Mouse (Mus musculus) intestine, embryonic 16.5 days (tissue): ENCODE measurements around the gene Nr0b2. TPM values are rescaled to one million over a fixed set of nuclear protein-coding genes. Genes with fewer than 3 reads are reported as not detected.

ENCODE experiments used
- ATAC-seq: fragments of 200-750 bp; cut with Nextera tagmentation; 2 replicates; pipeline ENCODE4 v1.8.0; 2017; ENCODE audit warnings: moderate TSS enrichment, moderate library complexity
- H3K27ac ChIP-seq: fragments of 300-500 bp; sonication (generic); 2 replicates; pipeline ENCODE4 v1.5.1; 2014; ENCODE audit warnings: mild to moderate bottlenecking, low read length
- H3K27me3 ChIP-seq: fragments of 300-500 bp; sonication (generic); replicated peaks from 2 replicates; pipeline ENCODE4 v1.6.1; 2014; ENCODE audit warnings: low read length, control low read depth, mixed read lengths; ENCODE audit not compliant: control insufficient read depth, insufficient read depth
- H3K36me3 ChIP-seq: fragments of 300-500 bp; sonication (generic); 2 replicates; pipeline ENCODE4 v1.6.1; 2014; ENCODE audit warnings: low read length, control low read depth; ENCODE audit not compliant: control insufficient read depth, insufficient read depth
- H3K4me1 ChIP-seq: fragments of 300-500 bp; sonication (generic); 2 replicates; pipeline ENCODE4 v1.6.1; 2014; ENCODE audit warnings: low read length, control low read depth, mixed read lengths; ENCODE audit not compliant: control insufficient read depth, insufficient read depth
- H3K4me2 ChIP-seq: fragments of 300-500 bp; sonication (generic); 2 replicates; pipeline ENCODE4 v1.6.1; 2014; ENCODE audit warnings: low read depth, low read length, control low read depth
- H3K4me3 ChIP-seq: fragments of 300-500 bp; sonication (generic); 2 replicates; pipeline ENCODE4 v1.5.1; 2014; ENCODE audit warnings: mild to moderate bottlenecking, low read length
- H3K9ac ChIP-seq: fragments of 300-500 bp; sonication (generic); 2 replicates; pipeline ENCODE4 v1.6.1; 2014; ENCODE audit warnings: low read depth, low read length
- H3K9me3 ChIP-seq: fragments of 300-500 bp; sonication (generic); 2 replicates; pipeline ENCODE4 v1.6.1; 2016; ENCODE audit warnings: low read length, control low read depth; ENCODE audit not compliant: control insufficient read depth
- WGBS: fragments of 180-500 bp; shearing (Covaris S2); extraction: QIAGEN DNeasy Blood & Tissue Kit; methylation state at CpG from one replicate; pipeline ENCODE4 v1.1.7; 2014; 5-methylcytosine and 5-hydroxymethylcytosine counted together
- polyA plus RNA-seq: library from polyadenylated mRNA; unstranded; fragments of >200 nt; fragmentation: Nextera tagmentation; extraction: Ambion mirVana; gene quantifications from 2 replicates; pipeline ENCODE4 v1.2.1, GENCODE M21; 2015

The Nr0b2 gene
- polyA plus RNA-seq, 1 experiment from 2014 or later: 9.2 TPM

DNA sequence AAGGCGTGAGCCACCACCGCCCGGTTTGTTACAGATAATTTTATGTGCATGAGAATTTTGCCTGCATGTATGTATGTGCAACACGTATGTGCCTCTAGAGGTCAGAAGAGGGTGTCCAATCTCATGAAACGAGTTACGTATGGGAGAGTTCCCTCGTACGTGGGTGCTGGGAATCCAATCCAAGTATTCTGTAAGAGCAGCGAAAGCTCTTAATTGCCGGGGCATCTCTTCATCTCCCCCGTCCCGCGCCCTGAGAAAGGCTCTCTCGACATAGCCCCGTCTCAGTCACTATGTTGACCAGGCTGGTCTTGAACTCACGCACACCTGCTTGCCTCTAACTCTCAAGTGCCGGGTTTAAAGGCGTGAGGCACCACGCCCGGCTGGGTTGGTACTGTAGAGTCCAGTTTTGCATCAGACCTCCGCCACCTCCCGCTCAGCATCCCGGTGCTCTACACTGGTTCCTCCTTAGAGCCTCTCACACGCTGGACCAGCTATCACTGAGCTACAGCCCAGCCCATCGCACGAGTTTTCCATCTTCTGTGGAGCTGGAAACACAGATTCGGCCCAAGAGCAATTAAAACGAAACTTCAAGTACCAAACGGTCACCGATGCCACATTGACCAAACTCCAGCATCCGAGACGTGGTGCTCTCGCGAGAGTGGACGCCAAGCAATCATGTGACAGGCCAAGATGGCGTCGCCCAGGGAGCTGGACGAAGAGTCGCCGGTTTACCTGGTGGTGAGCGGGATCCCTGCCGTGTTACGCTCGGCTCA lies 21.1 kb downstream of the Nr0b2 start, which contains the start of gene Gpatch3:
Gpatch3 (plus strand) TSS at position 676 of the 773 bp plus-strand sequence.
- Histone ChIP-seq H3K9ac (peak within 1 kb of the TSS; percentile 95), H3K4me2 (peak within 1 kb of the TSS; percentile 94), H3K27me3 (no peaks in the 10 kb centered on the region), H3K9me3 (no peaks in the 10 kb centered on the region), H3K36me3 (peaks cover 4% of the 10 kb centered on the region), H3K4me3 (peak within 1 kb of the TSS; percentile 98), H3K4me1 (peaks cover 4% of the 10 kb centered on the region; the same call in 1 of the 2 replicates), H3K27ac (peak within 1 kb of the TSS; percentile 81)
- peak; percentile 88 for ATAC-seq
- 4% methylated on average over 44 of the region's 44 CpGs for WGBS

DNA sequence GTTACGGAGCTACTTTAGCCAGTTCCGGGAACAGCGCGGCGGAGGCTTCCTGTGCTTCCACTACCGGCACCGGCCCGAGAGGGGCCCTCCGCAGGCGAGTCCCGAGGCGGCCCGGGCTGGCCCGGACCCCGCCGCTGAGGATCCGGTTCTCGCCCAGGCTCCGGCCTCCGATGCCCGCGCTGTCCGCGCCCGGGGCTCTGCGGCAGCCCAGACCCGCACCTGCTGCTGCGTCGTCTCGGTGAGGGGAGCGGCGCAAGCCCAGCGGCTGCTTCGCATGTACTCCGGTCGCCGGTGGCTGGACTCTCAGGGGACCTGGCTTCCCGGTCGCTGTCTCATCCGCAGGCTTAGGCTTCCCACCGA lies 21.6 kb downstream of the Nr0b2 start:
- Histone ChIP-seq H3K36me3 (peaks cover 4% of the 10 kb centered on the region), H3K4me3 (peak overlapping the region; percentile 98), H3K9me3 (no peaks in the 10 kb centered on the region), H3K27me3 (no peaks in the 10 kb centered on the region), H3K9ac (peak overlapping the region; percentile 95), H3K4me2 (peak overlapping the region; percentile 94), H3K27ac (peak overlapping the region; percentile 81), H3K4me1 (peaks cover 4% of the 10 kb centered on the region; the same call in 1 of the 2 replicates)
- ATAC-seq: peak; percentile 64
- WGBS: under 1% methylated on average over 41 of the region's 41 CpGs

DNA sequence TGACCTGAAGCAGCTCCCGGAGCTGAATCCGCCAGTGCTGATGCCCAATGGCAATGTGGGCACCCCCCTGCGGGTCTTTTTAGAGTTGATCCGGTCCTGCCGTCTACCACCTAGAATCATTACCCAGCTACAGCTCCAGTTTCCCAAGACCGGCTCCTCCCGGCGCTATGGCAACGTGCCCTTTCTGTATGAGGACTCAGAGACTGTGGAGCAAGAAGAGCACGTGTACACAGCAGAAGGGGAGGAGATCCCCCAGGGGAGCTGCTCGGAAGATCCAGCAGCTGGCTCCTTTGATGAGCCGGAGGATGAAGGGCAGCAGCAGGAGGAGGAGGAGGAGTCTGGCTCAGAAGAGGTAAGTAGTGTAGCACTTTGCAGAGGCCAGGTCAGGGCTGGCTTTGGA lies 24.8 kb downstream of the Nr0b2 start:
- no peak overlapping the region for H3K4me2 ChIP-seq
- peaks cover 4% of the 10 kb centered on the region for H3K4me1 ChIP-seq
- no peak overlapping the region for H3K27ac ChIP-seq
- 74% methylated on average over 12 of the region's 12 CpGs for WGBS
- H3K4me3 ChIP-seq: no peak overlapping the region
- ATAC-seq: no peak
- H3K9ac ChIP-seq: no peak overlapping the region
- H3K27me3 ChIP-seq: no peaks in the 10 kb centered on the region
- peaks cover 6% of the 10 kb centered on the region for H3K36me3 ChIP-seq
- no peaks in the 10 kb centered on the region for H3K9me3 ChIP-seq

DNA sequence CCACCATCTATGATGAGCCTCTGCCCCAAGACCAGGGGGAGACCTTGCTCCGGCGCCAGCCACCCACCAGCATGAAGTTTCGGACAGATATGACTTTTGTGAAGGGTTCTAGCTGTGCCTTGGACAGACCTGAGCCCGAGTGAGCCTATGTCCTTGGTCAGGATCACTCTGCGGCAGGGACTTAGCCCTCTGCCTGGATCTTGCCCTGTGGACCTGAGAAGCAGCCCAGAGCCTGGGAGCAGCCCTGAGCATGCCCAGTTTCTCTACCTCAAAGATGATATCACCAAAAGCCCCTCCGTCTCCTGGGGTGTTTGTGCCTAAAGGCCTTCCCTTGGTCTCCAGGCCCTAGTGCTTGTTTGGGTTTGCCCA lies 30.5 kb downstream of the Nr0b2 start:
- H3K9ac ChIP-seq: peak overlapping the region; percentile 92
- H3K27ac ChIP-seq: peak overlapping the region; percentile 88
- peak overlapping the region; percentile 72 for H3K4me3 ChIP-seq
- H3K27me3 ChIP-seq: no peaks in the 10 kb centered on the region
- peaks cover 13% of the 10 kb centered on the region for H3K4me1 ChIP-seq
- H3K9me3 ChIP-seq: no peaks in the 10 kb centered on the region
- H3K36me3 ChIP-seq: peaks cover 10% of the 10 kb centered on the region
- peak; percentile 73 for ATAC-seq
- 46% methylated on average over 6 of the region's 6 CpGs for WGBS
- peak overlapping the region; percentile 98 for H3K4me2 ChIP-seq

DNA sequence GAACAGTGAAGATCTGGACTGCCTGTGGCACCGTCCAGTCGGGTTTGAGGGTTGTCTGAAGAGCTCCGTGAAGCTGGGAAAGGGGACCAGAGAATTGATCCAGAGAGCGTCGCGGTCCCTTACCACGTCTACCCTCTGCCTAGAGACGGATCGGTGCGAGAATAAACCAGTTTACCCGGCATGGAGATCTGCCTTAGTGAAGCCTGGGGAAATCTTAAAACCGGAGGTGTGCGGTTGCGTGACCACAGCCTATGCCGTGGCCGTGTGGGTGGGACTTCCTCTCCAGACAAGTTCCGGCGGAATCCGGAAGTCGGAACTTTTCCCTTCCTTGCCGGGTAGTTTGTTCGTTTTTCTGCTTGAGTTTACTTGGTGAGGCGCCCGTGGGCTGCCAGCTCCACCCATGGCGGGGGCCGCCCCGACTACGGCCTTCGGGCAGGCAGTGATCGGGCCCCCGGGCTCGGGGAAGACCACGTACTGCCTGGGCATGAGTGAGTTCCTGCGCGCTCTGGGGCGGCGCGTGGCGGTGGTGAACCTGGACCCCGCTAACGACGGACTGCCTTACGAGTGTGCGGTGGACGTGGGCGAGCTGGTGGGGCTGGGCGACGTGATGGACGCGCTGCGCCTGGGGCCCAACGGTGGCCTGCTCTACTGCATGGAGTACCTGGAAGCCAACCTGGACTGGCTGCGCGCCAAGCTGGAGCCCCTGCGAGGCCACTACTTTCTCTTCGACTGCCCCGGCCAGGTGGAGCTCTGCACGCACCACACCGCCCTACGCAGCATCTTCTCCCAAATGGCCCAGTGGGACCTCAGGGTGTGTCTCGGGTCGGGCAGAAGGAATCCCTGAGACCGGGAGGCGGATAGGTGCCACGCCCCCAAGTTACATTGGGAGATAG lies 31.1 kb downstream of the Nr0b2 start, which contains the start of gene Gpn2:
Gpn2 (plus strand) TSS at position 304 of the 893 bp plus-strand sequence.
- WGBS: 1% methylated on average over 65 of the region's 65 CpGs
- H3K27me3 ChIP-seq: no peaks in the 10 kb centered on the region
- peak within 1 kb of the TSS; percentile 72 for H3K4me3 ChIP-seq
- H3K4me1 ChIP-seq: peaks cover 13% of the 10 kb centered on the region
- peak within 1 kb of the TSS; percentile 88 for H3K27ac ChIP-seq
- peak; percentile 92 for ATAC-seq
- H3K9me3 ChIP-seq: no peaks in the 10 kb centered on the region
- peak within 1 kb of the TSS; percentile 98 for H3K4me2 ChIP-seq
- H3K36me3 ChIP-seq: peaks cover 6% of the 10 kb centered on the region; the same call in 1 of the 2 replicates
- peak within 1 kb of the TSS; percentile 92 for H3K9ac ChIP-seq

- WGBS: 26% methylated on average over 7 of the region's 7 CpGs
- 0 out of 2 replicates have a peak, but pooled peaks cover 4% of the 10 kb centered on the region for H3K36me3 ChIP-seq
- H3K9ac ChIP-seq: no peak overlapping the region
- H3K4me3 ChIP-seq: no peak overlapping the region
- H3K4me1 ChIP-seq: peaks cover 5% of the 10 kb centered on the region; the same call in 1 of the 2 replicates
- no peak overlapping the region for H3K4me2 ChIP-seq
- H3K27me3 ChIP-seq: no peaks in the 10 kb centered on the region
- no peak overlapping the region for H3K27ac ChIP-seq
- ATAC-seq: peak; percentile 45; the same call in 1 of the 2 replicates
- H3K9me3 ChIP-seq: no peaks in the 10 kb centered on the region
Observed at GRCm38 (mm10) chr4:133592570-133592969, 39.4 kb downstream of the Nr0b2 start.

GRCm38 (mm10) chr4:133595538-133595937 lies 42.4 kb downstream of the Nr0b2 start:
- no peak for ATAC-seq
- Histone ChIP-seq H3K4me2 (no peak overlapping the region), H3K9ac (no peak overlapping the region; the same call in 1 of the 2 replicates)

GRCm38 (mm10) chr4:133596084-133596483 lies 42.9 kb downstream of the Nr0b2 start:
- ATAC-seq: no peak
- Histone ChIP-seq H3K27ac (no peak overlapping the region), H3K4me3 (no peak overlapping the region), H3K9me3 (no peaks in the 10 kb centered on the region), H3K4me2 (no peak overlapping the region), H3K27me3 (no peaks in the 10 kb centered on the region), H3K9ac (no peak overlapping the region), H3K4me1 (peaks cover 14% of the 10 kb centered on the region), H3K36me3 (no peaks in the 10 kb centered on the region)
- 84% methylated on average over 6 of the region's 6 CpGs for WGBS

More at GRCm38 (mm10) chr4:133595538-133595937, 42.4 kb downstream of the Nr0b2 start:
- WGBS: 63% methylated on average over 7 of the region's 7 CpGs
- no peak overlapping the region for H3K27ac ChIP-seq
- no peaks in the 10 kb centered on the region for H3K36me3 ChIP-seq
- H3K9me3 ChIP-seq: no peaks in the 10 kb centered on the region
- H3K4me3 ChIP-seq: no peak overlapping the region
- no peaks in the 10 kb centered on the region for H3K27me3 ChIP-seq
- H3K4me1 ChIP-seq: peaks cover 14% of the 10 kb centered on the region

DNA sequence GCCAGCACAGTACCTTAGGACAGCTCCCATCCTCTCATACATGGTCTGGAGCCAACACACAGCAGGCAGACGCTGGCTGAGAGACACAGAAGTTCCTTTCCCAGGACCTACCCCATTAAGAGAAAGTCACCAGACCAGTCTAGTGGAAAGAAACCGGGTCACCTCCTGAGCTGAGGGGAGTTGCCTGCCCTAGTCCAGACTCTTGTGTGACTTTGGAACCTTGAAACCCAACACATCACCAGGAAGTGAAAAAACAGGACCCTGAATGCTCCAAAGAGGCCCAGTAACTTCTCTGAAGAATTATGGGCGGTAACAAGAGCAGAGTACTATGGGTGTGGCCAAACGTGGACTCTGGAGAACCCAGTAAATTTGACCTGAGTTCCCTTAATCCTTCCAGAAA lies 45.4 kb downstream of the Nr0b2 start:
- peak overlapping the region; percentile 69 for H3K9ac ChIP-seq
- H3K27me3 ChIP-seq: peaks cover 5% of the 10 kb centered on the region; the same call in 1 of the 2 replicates
- H3K9me3 ChIP-seq: no peaks in the 10 kb centered on the region
- H3K27ac ChIP-seq: peak overlapping the region; percentile 98
- peak overlapping the region; percentile 52 for H3K4me3 ChIP-seq
- 29% methylated on average over 4 of the region's 4 CpGs for WGBS
- peaks cover 20% of the 10 kb centered on the region for H3K4me1 ChIP-seq
- peak; percentile 72 for ATAC-seq
- no peaks in the 10 kb centered on the region for H3K36me3 ChIP-seq
- H3K4me2 ChIP-seq: peak overlapping the region; percentile 89
